Mouse (Mus musculus): ENCODE data around the gene Osbpl2.

- no peak for TF ChIP-seq EP300 (IDR thresholded peaks at IDR 0.05; ENCODE audit: low read depth)
- no peak for TF ChIP-seq CTCF (IDR thresholded peaks at IDR 0.05; ENCODE audit: low read depth)
These were observed 7.1 kb downstream of the Osbpl2 start for GRCm38 (mm10) chr2:180126195-180126594.
